Mouse (Mus musculus): ENCODE measurements around the gene Sln. TPM values are rescaled to one million over a fixed set of nuclear protein-coding genes. Genes with fewer than 3 reads are reported as not detected.

Gene Sln
- polyA plus RNA-seq, 1 experiment from 2014 or later: 13.5 TPM

Other genes with a start within 250 kb of the Sln start
- 89.4 and 91.0 TPM in 2 replicates for gene Acat1, start 239.8 kb upstream of the Sln start, polyA plus RNA-seq (2016; fragmentation: Nextera tagmentation; extraction: Ambion mirVana)
- gene Cul5, start 180.2 kb upstream of the Sln start, polyA plus RNA-seq (2016; fragmentation: Nextera tagmentation; extraction: Ambion mirVana): 44.0 and 45.8 TPM in 2 replicates
- gene Rab39, start 143.9 kb upstream of the Sln start, polyA plus RNA-seq (2016; fragmentation: Nextera tagmentation; extraction: Ambion mirVana): 0.97 and 1.3 TPM in 2 replicates
- gene Slc35f2, start 78.6 kb upstream of the Sln start, polyA plus RNA-seq (2016; fragmentation: Nextera tagmentation; extraction: Ambion mirVana): 7.2 and 8.2 TPM in 2 replicates
- 0.59 and 0.90 TPM in 2 replicates for gene Elmod1, start 125.1 kb downstream of the Sln start, polyA plus RNA-seq (2016; fragmentation: Nextera tagmentation; extraction: Ambion mirVana)
- gene Tnfaip8l3, start 218.2 kb downstream of the Sln start, polyA plus RNA-seq (2016; fragmentation: Nextera tagmentation; extraction: Ambion mirVana): 0.26 and 0.31 TPM in 2 replicates

Measured in embryonic facial prominence, embryonic 12.5 days (tissue).